Mouse (Mus musculus) cortical plate, adult 2 months (tissue): ENCODE results near the gene Crybb2.

Source experiments
- CTCF ChIP-seq: fragments of 200-500 bp; IDR thresholded peaks from 2 replicates; pipeline ENCODE4 v1.5.1; 2011; ENCODE audit warnings: mild to moderate bottlenecking, control low read depth, low read length; ENCODE audit not compliant: insufficient read depth; ENCODE audit errors: extremely low read depth
- POLR2A ChIP-seq: fragments of 200-500 bp; IDR thresholded peaks from 2 replicates; pipeline ENCODE4 v1.6.1; 2011; ENCODE audit warnings: mild to moderate bottlenecking, low read length, control low read depth; ENCODE audit not compliant: insufficient read depth; ENCODE audit errors: extremely low read depth

- TF ChIP-seq CTCF (no peak), POLR2A (no peak)
Measured at GRCm38 (mm10) chr5:113043531-113043930, 26.4 kb downstream of the Crybb2 start.
